Mouse (Mus musculus) liver, adult 2 months (tissue): ENCODE data around the gene Ankrd24.

Experiments
- CTCF ChIP-seq: fragments of 200-500 bp; IDR thresholded peaks from 2 replicates; pipeline ENCODE4 v1.5.1; 2011; ENCODE audit warnings: low read depth, low read length, control low read depth
- POLR2A ChIP-seq: fragments of 200-500 bp; IDR thresholded peaks from 2 replicates; pipeline ENCODE4 v1.6.1; 2011; ENCODE audit warnings: low read length, control low read depth; ENCODE audit not compliant: insufficient read depth; ENCODE audit errors: extremely low read depth

DNA sequence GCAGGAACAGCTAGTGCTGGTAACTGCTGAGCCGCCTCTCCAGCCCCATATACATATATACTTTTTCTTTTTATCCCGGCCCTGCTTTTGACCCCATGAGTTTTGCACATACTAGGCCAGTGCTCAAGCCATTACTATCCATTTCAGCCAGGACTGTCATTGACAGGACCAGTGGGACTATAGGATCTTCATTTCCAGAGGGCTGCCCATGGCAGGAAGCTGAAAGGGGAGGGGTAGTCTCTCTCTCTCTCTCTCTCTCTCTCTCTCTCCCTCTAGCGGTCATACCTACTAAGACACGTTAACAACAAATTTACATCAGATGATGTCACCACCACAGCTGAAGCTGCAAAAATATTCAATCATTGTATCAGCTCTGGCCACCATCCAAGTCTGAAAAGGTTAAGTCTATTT is 25.6 kb upstream of the Ankrd24 start:
- no peak for TF ChIP-seq POLR2A
- TF ChIP-seq CTCF, result peak; percentile 39
